24 mouse cellular contexts compared by ENCODE assay signal in the genomic region with DNA sequence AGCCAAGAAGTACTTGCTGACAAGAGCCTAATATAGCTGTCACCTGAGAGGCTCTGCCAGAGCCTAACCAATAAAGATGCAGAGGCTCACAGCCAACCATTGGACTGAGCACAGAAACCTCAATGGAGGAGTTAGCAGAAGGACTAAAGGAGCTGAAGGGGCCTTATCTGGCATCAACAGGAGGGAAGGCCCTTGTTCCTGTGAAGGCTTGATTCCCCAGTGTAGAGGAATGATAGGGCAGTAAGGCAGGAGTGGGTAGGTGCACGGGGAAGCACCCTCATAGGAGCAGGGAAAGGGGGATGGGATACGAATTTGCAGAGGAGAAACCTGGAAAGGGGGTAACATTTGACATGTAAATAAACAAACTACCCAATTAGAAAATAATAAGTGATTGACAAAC. TPM values are rescaled to one million over a fixed set of nuclear protein-coding genes. Genes with fewer than 3 reads are reported as not detected.
"Had no signal": no experiment of that assay in that cellular context is flagged by ENCODE, and none has a peak within 500 bp of the region (broad histone marks: within the 10 kb centered on the region; RNA-seq: fewer than 3 reads in every experiment).

No protein-coding gene starts in this region.

- H3K27me3 ChIP-seq: midbrain, embryonic 15.5 days; neural tube, embryonic 12.5 days had no signal

- H3K4me2 ChIP-seq: midbrain, embryonic 11.5 days; midbrain, embryonic 15.5 days; neural tube, embryonic 12.5 days had no signal

- H3K9ac ChIP-seq: midbrain, embryonic 15.5 days; neural tube, embryonic 12.5 days had no signal

- DNase-seq: kidney, adult 2 months; kidney, postnatal 25 days; lung, adult 2 months; lung, postnatal 36 days; right cerebral cortex, postnatal 4 days; spleen, adult 18-20 months; thymus, adult 2 months; thymus, postnatal 25 days had no signal

- H3K27ac ChIP-seq: left cerebral cortex, adult 2 months; limb, embryonic 10.5 days; midbrain, embryonic 15.5 days; neural tube, embryonic 12.5 days had no signal

- H3K9me3 ChIP-seq: limb, embryonic 10.5 days; midbrain, embryonic 15.5 days; neural tube, embryonic 12.5 days had no signal

- ATAC-seq: intestine, embryonic 16.5 days; lung, postnatal 0 days; midbrain, embryonic 15.5 days had no signal

- H3K4me3 ChIP-seq: left cerebral cortex, adult 2 months; limb, embryonic 10.5 days; midbrain, embryonic 15.5 days; neural tube, embryonic 12.5 days had no signal

- H3K4me1 ChIP-seq: limb, embryonic 10.5 days; midbrain, embryonic 15.5 days; neural tube, embryonic 12.5 days had no signal

RNA-seq across cellular contexts. Expression of a gene that starts 36.1 kb away (rescaled TPM):
- total RNA-seq: layer of hippocampus, postnatal 25 days; left cerebral cortex, adult 2 months; left cerebral cortex, postnatal 14 days; megakaryocyte, adult 5-6 weeks; monocyte, adult 5-6 weeks; neutrophil, adult 5-6 weeks had no signal
- polyA plus RNA-seq: intestine, embryonic 16.5 days; kidney, adult 2 months; kidney, embryonic 16.5 days; limb, embryonic 10.5 days; limb, embryonic 14.5 days; lung, adult 2 months; lung, postnatal 0 days; midbrain, embryonic 11.5 days; neural tube, embryonic 12.5 days; stomach, embryonic 14.5 days; thymus, adult 2 months; urinary bladder, adult 2 months had no signal
